Mouse (Mus musculus) heart, postnatal 36 days (tissue): Measurements from ENCODE around the gene Shb. TPM values are rescaled to one million over a fixed set of nuclear protein-coding genes. Genes with fewer than 3 reads are reported as not detected.

ENCODE experiments used
- DNase-seq, 2 experiments: peaks; one replicate each; pipeline ENCODE4 v3.0.0; 2021 to 2022
- intact Hi-C: fragments of 180-260 bp; cut with DNase I; formaldehyde crosslinking; loops from one replicate; pipeline ENCODE4 v1.15.1; 2025
- total RNA-seq, 2 experiments: library from RNA; stranded (reverse); gene quantifications; 2 replicates each; pipeline ENCODE4 v1.2.3; 2021

Gene Shb
- total RNA-seq, 2 experiments from 2014 or later, result 24.2 to 40.9 TPM

DNA sequence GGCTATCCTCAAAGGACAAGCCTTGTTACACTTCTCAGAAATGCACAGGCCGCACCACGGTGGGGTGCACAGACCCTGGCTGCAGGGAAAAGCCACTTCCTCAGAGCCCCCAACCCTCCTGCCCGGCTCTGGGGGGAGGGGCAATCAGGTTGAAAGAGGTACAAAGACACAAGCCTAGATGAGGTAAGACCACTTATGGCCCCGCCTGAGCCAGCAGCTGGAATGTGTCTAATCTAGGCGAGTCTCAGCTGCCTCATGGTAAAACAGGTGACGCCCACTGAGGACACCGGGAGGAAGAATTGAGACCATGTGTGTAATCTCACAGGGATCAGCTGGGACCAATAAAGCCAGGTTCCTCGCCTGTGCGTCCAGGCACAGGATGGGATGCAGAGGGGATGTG lies 25.2 kb downstream of the Shb start:
- intact Hi-C loops, result no loop called here
- DNase-seq, result no peak

DNA sequence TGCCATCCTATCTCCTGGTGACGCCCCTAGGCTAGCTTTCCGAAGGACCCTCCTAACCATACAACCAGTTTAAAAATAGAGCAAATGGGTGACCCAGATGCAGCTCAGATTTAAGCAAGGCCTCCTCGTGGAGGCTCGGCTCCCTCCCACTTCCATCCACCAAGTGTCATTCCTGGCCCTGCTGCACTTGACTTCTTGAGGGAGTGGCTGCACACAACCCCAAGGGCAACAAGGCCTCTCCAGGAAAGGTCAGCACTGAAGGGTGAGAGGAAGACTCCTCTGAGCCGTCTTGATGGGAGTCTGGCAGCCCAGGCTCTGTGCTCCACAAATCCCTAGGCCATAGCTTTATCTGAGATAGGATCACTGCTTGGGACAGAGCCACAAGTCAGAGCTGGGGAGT lies 25.7 kb downstream of the Shb start:
- intact Hi-C loops, result no loop called here
- DNase-seq, result no peak

DNA sequence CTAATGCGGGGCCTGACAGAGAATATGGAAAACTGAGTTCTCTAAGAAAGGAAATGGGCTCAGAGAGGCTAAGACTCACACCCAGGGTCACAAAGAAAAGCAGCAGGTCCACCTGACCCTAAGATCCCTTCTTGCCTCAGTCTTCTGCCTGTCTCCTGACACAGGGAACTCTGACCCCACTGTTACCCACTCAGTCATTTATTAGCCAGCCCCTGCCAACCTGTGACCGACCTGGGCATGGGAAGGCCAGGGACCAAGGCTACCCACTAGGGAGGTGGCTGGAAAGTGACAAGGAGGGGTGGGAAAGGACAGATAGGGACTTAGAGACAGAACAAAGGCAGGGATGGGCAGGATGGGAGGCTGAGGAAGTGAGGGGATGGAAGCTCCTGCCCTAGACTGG lies 26.6 kb downstream of the Shb start:
- no peak for DNase-seq
- intact Hi-C loops, result no loop called here

DNA sequence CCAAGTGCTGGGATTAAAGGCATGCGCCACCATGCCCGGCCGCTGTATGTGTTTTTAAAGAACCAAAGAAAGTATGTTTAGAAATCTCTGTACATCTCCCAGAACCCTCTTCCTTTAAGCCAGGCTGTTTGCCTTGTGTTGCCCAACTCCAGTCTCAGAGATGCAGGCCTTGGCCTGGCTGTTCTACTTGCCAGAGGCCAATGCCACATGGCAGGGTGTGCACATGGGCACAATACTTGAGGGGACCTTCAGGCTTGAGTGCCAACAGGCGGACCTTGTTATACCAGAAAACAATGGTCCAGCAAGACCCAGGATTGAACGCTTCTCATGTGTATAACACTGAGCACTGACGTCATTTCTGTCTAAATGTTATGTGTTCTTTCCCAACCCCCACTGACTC lies 27.1 kb downstream of the Shb start:
- intact Hi-C loops, result no loop called here
- no peak for DNase-seq

DNA sequence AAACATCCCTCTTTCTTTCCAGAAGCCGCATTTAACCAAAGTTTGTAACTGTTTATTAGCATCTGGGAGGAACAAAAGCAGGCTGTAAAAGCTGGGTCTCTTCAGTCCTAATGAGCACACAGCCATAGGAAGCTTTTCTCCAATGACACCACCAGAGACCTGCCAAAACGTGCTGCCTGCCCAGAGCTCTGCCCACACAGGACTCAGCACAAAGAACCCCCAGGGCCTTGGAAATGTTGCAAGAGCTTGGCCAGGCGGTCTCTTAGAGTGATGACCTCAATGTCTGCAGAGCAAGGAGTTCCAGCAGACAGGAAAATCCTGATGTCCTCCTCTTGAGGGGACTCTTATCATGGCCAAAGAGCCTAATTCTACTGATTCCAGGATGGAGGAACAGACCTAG lies 28.5 kb downstream of the Shb start:
- DNase-seq, result peak in 1 of 2 experiments; percentile 47
- intact Hi-C loops, result no loop called here

DNA sequence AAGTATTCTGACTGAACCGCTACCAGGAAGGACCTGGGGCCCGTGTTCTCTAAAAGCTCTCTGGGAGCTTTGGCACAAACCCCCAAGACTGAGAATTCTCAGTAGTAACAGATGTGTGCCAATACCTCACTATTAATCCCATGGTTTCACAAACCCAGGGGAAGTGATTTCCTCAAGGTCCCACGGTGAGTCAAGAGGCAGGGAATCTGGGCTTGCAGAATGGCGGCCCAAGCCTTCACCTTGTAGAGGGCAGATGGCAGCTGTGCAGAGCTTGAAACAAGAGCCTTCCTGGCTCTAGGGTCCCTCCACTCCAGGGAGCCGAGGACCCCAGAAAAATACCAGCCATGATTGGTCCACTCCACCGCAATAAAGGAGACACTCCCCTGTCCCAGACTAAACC lies 28.9 kb downstream of the Shb start:
- intact Hi-C loops, result no loop called here

DNA sequence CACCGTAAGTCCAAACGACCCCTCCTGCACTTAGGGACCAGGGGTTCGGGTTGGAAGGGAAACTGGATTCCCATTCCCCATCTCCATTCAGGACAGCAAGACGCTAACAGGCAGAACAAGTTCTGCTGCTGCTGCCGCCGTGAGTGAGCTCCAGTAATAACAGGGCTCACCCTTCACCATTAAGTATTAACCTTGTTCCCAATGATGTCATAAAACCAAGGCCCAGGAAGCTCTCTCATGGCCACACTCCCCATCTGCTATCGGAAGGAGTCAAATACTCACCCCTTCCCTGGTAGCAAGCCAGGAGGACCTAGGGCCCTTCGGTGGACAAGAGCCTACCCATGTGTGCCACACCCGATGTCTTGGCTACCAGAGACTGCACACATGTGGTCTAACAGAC lies 30.3 kb downstream of the Shb start:
- no peak for DNase-seq
- intact Hi-C loops, result no loop called here

More for the DNA sequence above, 28.9 kb downstream of the Shb start:
- no peak for DNase-seq

DNA sequence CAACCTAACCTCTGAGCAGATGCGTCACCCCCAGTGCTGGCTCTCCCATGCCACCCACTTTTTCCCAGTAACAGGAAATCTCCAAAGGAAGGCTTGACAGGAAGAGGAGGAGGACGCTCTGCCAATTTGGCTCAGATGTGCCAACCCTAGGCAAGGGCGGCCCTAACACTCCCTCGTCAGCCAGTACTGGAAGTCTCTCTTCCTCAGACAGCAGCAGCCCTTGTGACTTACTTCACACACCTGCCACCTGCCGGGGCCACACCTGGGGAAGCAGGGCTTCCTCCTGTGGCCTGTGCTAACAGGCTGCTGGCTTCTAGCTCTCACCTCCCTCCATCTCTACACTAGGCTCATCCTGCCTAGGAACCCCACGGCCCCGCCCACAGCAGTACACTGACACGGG lies 31.9 kb downstream of the Shb start:
- DNase-seq, result no peak
- intact Hi-C loops, result no loop called here

DNA sequence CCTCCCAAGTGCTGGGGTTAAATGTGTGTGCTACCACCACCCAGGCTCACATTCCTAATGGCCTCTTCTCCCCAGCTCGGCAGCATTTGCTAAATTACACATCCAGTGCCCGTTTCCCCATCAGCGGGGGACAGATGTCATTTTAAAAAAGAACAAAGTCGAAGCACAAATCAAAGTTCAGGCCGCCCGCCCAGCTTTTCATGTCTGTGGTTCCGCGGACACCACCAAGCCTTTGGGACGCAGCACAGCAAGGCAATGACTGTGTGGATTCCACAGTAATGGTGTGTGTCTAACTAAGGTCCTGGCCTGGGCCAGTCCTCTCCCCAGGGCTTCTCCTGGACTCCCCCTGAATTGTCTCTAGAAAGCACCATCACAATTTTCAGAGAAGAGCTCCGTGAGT lies 32.7 kb downstream of the Shb start:
- DNase-seq, result no peak
- intact Hi-C loops, result no loop called here

DNA sequence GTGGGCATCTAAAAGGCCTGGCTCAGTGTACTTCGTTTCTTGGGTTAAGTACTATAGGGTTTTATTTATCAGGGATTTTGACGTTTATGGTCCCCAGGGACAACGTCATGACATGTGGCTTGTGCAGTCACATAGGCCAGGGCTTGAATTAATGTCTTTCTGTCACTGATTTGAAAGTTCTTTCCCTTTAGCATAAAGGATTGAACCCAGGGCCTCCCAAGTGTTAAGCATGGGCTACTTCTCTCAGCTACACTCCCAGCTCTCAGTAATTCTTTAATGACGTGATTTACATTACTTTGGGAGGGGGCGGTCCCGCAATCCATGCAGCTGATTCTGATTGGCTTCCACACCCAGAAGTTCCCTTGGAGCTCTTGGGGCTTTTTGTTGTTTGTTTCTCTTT lies 33.2 kb downstream of the Shb start:
- intact Hi-C loops, result no loop called here
- DNase-seq, result no peak

DNA sequence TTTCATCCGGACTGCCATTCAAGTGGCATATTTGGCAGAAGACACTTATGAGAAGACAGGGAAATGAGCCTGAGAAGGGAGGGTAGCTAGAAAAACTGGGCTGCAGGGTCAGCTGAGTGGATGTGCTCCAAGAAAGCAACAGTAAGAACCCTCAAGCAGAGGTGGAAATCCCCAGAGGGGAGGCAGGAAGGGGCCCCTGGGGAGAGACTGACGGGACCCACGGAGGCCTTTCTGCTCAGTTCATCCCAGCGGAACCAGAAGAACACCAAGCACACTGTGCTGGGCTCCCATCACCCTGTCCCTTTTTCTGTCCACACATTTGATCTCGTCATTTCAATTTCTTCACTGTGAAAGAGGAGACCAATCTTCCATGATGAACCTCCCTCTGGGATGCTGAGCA lies 33.9 kb downstream of the Shb start:
- intact Hi-C loops, result no loop called here
- no peak for DNase-seq

DNA sequence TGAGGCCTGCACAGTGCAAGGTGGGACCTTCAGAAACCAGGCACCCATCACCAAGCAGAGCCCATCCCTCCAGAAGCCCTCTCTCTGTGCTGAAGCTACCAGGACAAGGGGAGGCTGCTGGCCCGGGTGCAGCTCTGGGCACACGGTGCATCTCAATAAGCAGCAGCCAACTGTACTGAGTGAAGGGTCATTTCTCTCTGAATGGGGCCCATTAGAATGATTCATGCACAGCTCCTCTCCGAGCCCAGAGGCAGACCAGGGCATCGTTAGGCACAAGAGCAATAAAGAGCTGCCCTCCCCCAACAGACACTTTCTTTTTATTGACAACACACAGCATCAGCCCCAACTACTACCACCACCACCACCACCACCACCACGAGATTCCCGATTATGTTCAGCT lies 35.0 kb downstream of the Shb start:
- intact Hi-C loops, result no loop called here

DNA sequence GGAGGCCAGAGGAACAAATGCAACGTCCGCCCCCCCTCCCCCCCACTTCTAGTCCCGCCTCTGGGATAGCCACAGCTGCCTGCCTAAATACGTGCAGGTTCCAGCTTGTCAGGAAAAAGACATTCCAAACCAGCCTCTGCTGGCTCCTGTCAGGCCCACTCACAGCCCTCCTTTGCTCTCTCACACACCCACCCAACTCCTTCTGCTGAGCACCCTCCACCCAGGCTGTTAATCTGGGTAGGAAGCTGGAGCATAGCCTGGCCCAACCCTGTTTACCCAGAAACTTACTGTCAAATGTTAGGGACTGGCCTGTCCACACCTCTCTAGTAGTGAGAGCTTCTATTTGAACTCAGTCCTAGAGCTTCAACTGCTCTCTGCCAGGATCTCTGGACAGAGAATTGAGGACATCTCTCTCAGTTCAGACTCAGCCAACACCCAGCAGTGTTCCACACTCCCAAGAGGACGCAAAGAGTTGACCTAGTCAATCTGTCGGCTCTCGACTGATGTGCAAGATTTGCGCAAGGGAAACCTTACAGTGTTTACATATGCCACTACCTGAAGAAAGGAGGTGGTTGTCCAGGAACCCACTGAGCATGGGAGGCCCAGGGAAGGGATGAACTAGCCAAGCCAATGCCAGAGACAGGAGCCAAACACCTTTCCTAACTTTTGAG lies 36.6 kb downstream of the Shb start:
- intact Hi-C loops, result no loop called here
- DNase-seq, result no peak

More for the DNA sequence above, 35.0 kb downstream of the Shb start:
- DNase-seq, result no peak

DNA sequence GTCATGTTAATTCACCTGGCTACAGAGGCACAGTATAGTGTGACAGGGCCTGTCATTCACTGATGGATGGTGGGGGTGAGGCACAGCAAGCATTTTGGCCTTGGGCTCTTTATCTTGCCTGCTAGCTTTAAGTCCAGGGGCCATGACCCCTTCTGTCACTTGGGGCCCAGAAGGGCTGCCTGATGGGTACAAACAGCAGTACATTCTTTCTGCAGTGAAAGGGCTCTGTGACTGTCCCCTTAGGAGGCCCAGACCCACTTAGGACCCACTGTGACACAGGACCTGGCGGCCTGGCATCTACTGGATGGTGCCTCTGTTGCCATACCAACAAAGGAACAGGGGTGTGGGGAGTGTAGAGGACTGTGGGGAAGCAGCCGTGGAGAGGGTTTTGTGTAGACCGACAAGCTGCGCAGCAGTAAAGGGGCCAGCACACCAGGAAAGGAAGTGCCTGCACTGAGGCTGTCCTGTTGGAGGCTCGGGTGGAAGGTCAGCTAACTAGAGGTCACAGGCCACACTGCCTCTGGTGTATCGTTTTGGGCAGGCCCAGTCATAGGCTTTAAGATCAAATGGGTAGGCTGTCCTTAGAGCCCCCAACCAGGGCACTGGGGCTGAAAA lies 38.4 kb downstream of the Shb start:
- no peak for DNase-seq
- intact Hi-C loops, result loop anchor here (2.0 kb wide), 1 partner anchor 17 kb away; no protein-coding TSS in a partner anchor

DNA sequence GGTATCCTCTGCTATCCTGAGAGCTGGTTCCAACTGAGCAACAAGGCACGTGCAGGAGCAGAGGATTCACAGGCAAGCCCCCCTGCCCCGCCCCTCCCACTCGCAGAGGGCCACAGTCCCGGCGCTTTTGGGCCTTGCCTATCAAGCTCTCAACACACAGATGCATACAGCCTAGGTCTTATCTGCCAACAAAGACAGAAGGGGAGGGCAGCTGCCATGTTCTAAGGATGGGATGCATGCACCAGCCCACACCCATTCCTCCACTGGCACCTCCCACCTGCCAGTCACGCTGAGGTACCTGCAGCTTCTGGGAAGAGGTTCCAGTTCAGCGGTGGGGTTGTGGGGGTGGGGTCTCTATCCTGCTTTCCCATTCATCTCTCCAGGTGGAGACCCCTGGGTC lies 39.2 kb downstream of the Shb start:
- DNase-seq, result no peak
- intact Hi-C loops, result loop anchor here (2.0 kb wide), 1 partner anchor 18 kb away; no protein-coding TSS in a partner anchor

DNA sequence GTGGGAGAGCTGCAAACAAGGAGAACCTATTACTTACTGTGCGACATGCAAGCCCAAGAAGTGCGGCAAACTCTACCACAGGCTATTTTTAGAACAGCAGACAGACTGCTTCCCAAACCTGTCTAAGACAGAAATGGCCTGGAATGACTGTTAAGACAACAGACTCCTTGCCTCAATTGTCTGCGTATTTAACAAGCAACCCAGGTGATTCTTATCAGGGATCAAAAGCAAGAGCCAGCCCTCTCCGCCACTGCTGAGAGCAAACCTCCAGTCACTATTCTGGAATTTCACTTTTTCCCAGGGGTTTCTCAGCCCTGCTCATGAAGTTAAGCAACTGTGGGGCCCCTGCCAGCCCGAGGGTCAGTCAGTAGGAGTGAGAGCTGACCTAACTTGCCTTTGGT lies 39.6 kb downstream of the Shb start:
- intact Hi-C loops, result loop anchor here (2.0 kb wide), 1 partner anchor 18 kb away; no protein-coding TSS in a partner anchor
- DNase-seq, result no peak

DNA sequence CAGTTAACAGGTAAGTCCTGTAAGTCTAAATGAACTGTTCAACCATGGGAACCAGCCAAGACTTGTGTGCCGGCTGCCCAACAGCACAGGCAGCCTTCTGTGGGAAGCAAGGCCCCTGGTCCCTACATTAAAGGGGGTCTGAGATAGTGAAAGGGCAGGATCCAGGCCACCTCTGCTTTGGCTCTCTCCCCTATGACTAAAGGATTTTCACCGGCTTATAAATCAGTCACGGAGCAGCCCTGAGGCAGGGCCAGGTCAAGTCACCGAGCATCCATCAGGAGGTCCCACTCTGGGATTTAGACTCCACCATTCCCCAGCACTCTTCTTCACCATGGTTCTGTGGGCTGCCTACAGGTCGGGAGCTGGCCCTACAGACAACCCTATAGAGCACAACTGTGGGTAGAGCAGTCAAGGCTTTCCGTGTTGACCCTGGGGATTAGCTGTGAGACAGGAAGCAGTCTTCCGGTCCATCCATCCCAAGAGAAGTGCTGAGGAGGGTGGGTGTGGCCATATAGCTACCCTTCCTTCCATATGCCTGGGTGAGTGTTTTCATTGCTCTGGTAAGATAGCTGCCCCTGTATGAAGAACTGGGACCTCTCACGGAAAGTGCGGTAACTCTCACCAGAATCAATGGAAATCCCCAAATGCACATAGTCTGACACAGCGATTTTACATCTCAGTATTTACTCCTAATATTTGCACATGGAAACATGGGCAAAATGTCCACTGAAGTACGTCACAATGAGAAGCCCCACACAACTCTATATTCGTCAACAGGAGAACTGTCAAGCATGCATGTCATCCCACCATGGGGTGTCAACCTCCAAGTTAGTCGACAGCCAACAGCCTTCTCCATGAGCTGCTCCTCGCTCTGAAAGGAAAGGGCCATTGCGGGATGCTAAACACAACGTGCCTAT lies 40.3 kb downstream of the Shb start:
- intact Hi-C loops, result loop anchor here (2.0 kb wide), 1 partner anchor 19 kb away; no protein-coding TSS in a partner anchor
- DNase-seq, result no peak

DNA sequence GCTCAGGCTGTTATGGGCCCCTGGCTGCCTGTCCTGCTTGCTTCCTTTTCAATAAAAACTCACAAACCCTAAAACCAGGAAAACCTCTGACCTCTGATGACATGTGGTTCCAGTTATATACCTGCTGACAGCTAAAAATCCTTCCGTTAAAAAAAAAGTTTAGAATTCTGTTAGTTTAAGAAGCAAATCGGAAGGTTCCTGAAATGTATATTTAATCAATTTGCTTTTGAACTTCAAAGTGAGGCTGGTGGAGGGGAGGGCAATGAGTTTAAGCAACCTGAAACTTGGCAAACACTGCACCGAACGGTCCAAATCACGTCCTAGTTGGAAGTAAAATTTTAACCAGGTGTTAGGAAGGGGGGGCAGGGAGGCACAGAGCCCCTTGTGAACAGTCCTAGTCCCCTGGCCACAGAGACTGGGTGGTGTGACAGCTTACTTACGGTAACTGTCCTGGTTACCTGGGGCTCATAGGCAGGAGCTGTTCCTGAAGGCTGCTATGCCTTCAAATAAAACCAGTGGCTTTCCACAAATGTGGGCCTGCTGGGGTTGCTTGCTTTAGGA lies 41.1 kb downstream of the Shb start:
- no peak for DNase-seq
- intact Hi-C loops, result no loop called here

DNA sequence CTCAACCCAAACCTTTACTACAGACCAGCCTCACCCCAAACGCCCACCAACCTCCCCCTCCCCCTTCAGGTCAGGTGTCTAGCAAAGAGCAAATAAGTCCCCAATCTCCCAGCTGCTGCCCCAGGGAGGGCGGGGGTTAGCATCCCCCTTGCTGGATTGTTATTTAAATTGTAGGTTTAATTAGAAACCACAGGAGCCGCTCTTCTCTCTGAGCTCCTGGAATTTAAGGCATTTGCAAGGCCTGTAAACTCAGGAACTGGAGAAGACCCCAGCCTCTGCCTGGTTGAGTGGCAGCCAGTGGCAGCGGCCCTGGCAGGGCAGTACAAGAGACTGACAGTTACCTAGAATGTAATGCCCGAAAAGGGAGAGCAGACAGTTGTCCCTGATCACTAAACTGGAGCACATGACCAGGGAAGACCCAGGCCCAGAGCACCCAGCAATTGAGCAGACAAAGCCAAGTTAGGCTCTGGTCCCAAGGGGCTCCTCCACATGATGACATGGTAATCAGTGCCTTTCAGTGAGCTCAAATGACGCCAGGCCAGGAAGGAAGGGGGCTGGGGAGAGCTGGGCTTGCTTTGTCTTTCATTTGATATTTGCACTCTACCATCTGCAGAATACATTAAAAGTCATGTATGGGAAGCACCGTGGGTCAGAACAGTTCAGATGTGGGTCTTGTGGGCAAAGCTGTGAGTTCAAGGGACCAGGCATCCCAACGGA lies 42.1 kb downstream of the Shb start:
- DNase-seq, result no peak
- intact Hi-C loops, result loop anchor here (1.0 kb wide), 1 partner anchor 38 kb away; no protein-coding TSS in a partner anchor
